Mouse (Mus musculus) urinary bladder, postnatal 36 days (tissue): Measurements from ENCODE around the gene Vamp1.

Experiments used
- DNase-seq, 2 experiments: peaks; one replicate each; pipeline ENCODE4 v3.0.0; 2022; ENCODE audit warnings: low spot score in 2 of 2, mixed read lengths in 1 of 2

Gene Vamp1

GRCm38 (mm10) chr6:125215148-125215954 is at the start of gene Vamp1:
TSS of gene Vamp1 (plus strand) at chr6:125215551.
- peak; percentile 92 to 94 for DNase-seq

GRCm38 (mm10) chr6:125166051-125166751 is 49.1 kb upstream of the Vamp1 start, which contains the start of gene Gapdh:
TSS of gene Gapdh (minus strand) at chr6:125166467.
- peak; percentile 80 to 90 for DNase-seq

- peak in 1 of 2 experiments; percentile 54 for DNase-seq
These were observed 48.3 kb upstream of the Vamp1 start for GRCm38 (mm10) chr6:125166861-125167650.

GRCm38 (mm10) chr6:125168086-125168485 is 47.3 kb upstream of the Vamp1 start:
- no peak for DNase-seq

GRCm38 (mm10) chr6:125170194-125170593 is 45.2 kb upstream of the Vamp1 start:
- no peak for DNase-seq

GRCm38 (mm10) chr6:125172474-125172873 is 42.9 kb upstream of the Vamp1 start:
- DNase-seq = no peak

- DNase-seq = no peak
These were observed 42.1 kb upstream of the Vamp1 start for GRCm38 (mm10) chr6:125173256-125173655.

- DNase-seq = no peak
These were observed 39.9 kb upstream of the Vamp1 start for GRCm38 (mm10) chr6:125175469-125175868.

- no peak for DNase-seq
These were observed 35.8 kb upstream of the Vamp1 start for GRCm38 (mm10) chr6:125179601-125180000.

GRCm38 (mm10) chr6:125182133-125182532 is 33.2 kb upstream of the Vamp1 start:
- no peak for DNase-seq

GRCm38 (mm10) chr6:125186203-125186602 is 29.1 kb upstream of the Vamp1 start:
- no peak for DNase-seq

GRCm38 (mm10) chr6:125190816-125191215 is 24.5 kb upstream of the Vamp1 start:
- DNase-seq = no peak

GRCm38 (mm10) chr6:125191332-125192015 is 23.9 kb upstream of the Vamp1 start, which contains the start of the genes Ncapd2 and Mrpl51:
TSS of gene Ncapd2 (minus strand) at chr6:125191701.
TSS of gene Mrpl51 (plus strand) at chr6:125191801.
- DNase-seq = peak; percentile 93 to 96

GRCm38 (mm10) chr6:125192016-125192714 is 23.2 kb upstream of the Vamp1 start:
- DNase-seq = peak; percentile 87 to 92

- no peak for DNase-seq
These were observed 22.5 kb upstream of the Vamp1 start for GRCm38 (mm10) chr6:125192841-125193240.

- no peak for DNase-seq
These were observed 22.0 kb upstream of the Vamp1 start for GRCm38 (mm10) chr6:125193390-125193789.

- no peak for DNase-seq
These were observed 19.7 kb upstream of the Vamp1 start for GRCm38 (mm10) chr6:125195541-125196075.

- no peak for DNase-seq
These were observed 19.1 kb upstream of the Vamp1 start for GRCm38 (mm10) chr6:125196301-125196700.

GRCm38 (mm10) chr6:125197166-125197565 is 18.2 kb upstream of the Vamp1 start:
- DNase-seq = no peak

- DNase-seq = no peak
These were observed 4.9 kb upstream of the Vamp1 start for GRCm38 (mm10) chr6:125210436-125210835.
